Mouse (Mus musculus) 3134 (cell line): ENCODE results near the gene Stmnd1.
"Not testable (repeated sequence)": the region's sequence is repeated elsewhere in the genome, so short reads cannot be mapped to it uniquely, and the experiment has no call there.

Experiments
- DNase-seq: peaks from one replicate; pipeline ENCODE4 v3.0.0-alpha.2; 2011; ENCODE audit warnings: low spot score; ENCODE audit not compliant: insufficient read length; ENCODE audit errors: extremely low read depth

The Stmnd1 gene

GRCm38 (mm10) chr13:46288372-46288771, 14.9 kb downstream of the Stmnd1 start:
- DNase-seq: no peak

DNA sequence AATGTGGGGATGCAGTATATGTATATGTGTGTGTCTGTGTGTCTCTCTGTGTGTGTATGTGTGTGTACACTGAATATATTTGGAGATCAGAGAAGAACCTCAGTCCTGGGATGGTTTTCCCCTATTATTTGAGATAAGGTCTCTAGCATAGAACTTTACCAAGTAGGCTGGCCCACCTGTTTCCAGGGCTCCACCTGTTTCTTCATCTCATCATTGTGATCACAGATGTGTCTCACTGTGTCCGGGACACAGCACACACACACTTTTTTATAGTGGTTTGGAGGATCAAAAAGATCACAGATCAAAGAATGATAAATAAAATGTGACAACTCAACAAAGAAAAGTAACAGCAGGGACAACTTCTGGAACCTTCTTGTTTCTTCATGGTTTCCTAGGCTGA, 17.0 kb downstream of the Stmnd1 start:
- DNase-seq: no peak

DNA sequence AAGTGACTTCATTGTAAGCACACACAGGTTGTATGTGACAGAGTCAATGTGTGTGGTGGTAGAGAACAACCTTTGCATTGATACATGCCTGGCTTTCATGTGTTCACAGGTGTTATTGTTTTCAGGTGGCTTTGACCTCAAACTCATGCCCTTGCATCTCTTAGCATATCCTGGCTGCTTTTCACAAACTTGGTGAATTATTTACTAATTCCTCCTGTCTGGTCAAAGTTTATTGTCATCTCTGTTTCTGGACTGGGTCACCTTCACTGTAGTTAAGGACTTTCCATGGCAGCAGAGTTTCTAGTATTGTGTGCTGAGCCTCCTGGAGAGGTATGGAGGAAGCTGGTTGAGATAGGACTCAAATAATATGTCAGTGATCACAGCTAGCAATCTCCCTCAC, 20.8 kb downstream of the Stmnd1 start:
- no peak for DNase-seq

- DNase-seq: no peak
These were observed 24.2 kb downstream of the Stmnd1 start for GRCm38 (mm10) chr13:46297701-46298100.

- no peak for DNase-seq
These were observed 37.3 kb downstream of the Stmnd1 start for GRCm38 (mm10) chr13:46310790-46311189.

DNA sequence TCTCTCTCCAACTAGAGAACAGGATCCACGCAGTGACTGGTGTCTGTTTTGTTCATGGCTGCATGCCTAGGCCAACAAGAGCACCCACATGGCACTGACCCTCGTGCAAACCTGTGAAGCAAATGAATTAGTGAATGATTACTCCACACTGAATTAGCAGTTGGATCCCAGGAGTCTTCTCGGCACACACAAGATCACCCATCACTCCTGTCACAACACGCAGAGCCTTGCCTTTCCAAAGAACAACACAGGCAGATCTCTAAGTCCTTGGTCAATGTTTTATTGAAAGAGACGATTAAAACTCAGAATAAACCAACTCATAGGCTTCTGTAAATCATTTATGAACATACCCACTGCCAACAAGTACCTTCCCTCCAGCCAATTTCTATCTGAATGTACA, 39.7 kb downstream of the Stmnd1 start:
- DNase-seq: no peak

DNA sequence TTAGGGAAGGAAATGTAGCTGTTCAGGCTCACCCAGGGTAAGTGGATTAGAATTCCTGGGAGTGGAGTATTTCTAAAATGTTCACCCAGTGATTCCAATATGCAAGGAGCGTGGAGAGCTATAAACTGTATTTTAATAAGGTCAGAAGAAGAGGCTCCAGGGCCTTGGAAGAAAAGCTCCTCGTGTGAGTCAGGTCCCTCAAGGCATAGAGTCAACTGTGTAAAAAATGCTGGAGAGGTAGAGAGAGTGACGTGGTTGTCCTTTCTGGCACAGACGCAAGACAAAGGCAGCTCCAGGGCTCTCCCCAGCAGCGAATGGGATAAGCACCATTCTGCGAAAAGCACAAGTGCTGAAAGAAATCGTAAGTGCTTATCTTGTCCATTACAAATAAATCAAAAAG, 41.6 kb downstream of the Stmnd1 start:
- no peak for DNase-seq

- DNase-seq: no peak
These were observed 52.9 kb downstream of the Stmnd1 start for GRCm38 (mm10) chr13:46326351-46326985.

GRCm38 (mm10) chr13:46335020-46335419, 61.5 kb downstream of the Stmnd1 start:
- DNase-seq: no peak

GRCm38 (mm10) chr13:46336281-46336680, 62.8 kb downstream of the Stmnd1 start:
- not testable (repeated sequence) for DNase-seq

DNA sequence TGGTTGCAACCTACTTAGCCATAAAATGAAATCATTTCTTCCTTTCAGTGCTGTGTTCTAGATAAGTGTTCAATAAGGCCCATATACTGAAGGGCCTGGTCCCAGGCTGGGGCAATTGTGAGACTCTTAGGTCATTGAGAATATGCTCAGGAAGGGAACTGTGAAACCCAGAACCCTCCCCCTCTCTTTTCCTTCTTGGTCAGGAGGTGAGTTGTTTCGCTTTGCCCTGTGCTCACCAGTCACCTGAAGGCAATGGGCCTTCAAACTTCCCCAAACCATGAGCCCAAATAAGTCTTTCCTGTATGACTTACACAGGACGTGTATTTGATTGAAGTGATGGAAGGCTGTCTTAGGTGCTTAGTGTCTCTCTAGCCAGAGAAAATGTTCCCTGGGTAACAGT, 64.3 kb downstream of the Stmnd1 start:
- no peak for DNase-seq

GRCm38 (mm10) chr13:46339954-46340353, 66.4 kb downstream of the Stmnd1 start:
- no peak for DNase-seq

GRCm38 (mm10) chr13:46340583-46340982, 67.1 kb downstream of the Stmnd1 start:
- DNase-seq: no peak

DNA sequence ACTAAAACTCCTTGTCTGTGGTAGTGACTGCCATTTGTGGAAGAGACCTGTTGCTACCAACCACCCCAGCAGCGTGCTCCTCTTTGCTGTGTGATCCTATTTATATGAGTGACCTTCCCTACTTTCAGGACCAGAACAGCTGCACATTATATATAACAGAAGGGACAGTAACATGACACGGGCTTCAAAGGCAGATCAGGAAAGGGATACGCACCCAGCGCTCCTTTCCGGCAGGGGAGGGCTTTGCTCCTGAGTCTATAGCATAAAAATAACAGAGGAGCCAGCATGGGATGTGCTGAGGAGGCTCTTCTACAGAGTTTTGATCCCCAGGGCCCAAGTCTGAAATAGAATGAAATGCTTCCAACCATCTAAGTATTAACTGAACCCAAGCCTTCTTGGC, 67.9 kb downstream of the Stmnd1 start:
- DNase-seq: no peak

- no peak for DNase-seq
These were observed 69.7 kb downstream of the Stmnd1 start for GRCm38 (mm10) chr13:46343226-46343625.

DNA sequence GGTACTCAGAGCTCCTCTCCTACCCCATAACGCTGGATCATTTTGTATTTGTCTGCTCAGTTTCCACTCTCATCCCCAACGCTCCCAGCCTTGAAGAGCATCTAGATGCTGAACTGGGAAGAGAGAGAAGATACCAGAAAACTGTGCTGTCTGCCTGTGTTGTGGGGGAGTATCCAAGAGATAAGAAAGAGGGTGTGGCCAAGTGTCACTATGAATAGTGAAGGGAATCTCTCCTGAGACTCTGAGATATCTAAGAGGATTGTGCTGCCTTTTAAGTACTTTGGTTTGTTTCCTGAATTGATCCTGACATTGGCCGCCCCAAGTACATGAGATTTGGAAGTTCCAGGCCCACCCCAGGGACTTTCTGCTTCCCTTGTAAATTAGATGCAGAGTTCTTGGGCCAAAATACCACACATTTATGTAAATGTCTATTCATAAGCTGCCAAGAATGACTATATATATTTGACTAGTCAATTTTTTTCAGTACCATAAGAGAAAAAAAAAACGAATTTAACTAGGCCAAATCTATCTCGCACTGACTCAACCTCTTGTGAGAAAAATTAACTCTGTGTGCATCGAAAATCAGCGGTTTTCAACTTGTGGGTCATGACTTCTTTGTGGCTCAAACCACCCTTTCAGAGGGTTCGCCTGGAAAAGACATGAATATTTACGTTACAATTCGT, 73.5 kb downstream of the Stmnd1 start:
- DNase-seq: no peak

DNA sequence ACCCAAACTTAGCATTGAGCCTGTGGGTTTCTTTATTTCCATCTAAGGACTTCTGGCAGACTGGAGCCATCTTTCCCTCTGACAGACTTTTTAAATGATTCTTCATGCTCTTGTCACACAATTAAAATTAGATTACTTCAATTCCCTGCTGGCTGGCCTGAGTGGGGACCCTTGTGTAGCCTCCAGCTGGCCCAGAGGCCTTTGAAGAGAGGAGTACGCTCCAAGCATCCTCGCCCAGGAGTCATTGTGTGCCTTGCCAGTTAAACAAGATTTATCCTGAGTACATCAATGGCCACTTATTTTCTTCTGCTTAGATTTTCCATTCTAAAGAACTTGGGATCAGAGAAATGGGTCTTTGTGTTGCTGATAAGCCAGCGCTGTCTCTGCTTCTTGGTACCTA, 76.1 kb downstream of the Stmnd1 start:
- no peak for DNase-seq
